Mouse (Mus musculus) heart, embryonic 13.5 days (tissue): ENCODE measurements around the gene Slc27a1. TPM values are rescaled to one million over a fixed set of nuclear protein-coding genes. Genes with fewer than 3 reads are reported as not detected.

ENCODE experiments used
- ATAC-seq: fragments of 200-750 bp; cut with Nextera tagmentation; 2 replicates; pipeline ENCODE4 v1.8.0; 2017; ENCODE audit warnings: moderate TSS enrichment; ENCODE audit not compliant: insufficient number of reproducible peaks, low FRiP score, low TSS enrichment; ENCODE audit errors: extremely low read depth
- H3K27ac ChIP-seq: fragments of 300-500 bp; sonication (generic); replicated peaks from 2 replicates; pipeline ENCODE4 v1.5.1; 2015; ENCODE audit warnings: moderate library complexity, mild to moderate bottlenecking, inconsistent platforms
- H3K27me3 ChIP-seq: fragments of 300-500 bp; sonication (generic); replicated peaks from 2 replicates; pipeline ENCODE4 v1.6.1; 2015; ENCODE audit warnings: mild to moderate bottlenecking, inconsistent platforms
- H3K36me3 ChIP-seq: fragments of 300-500 bp; sonication (generic); 2 replicates; pipeline ENCODE4 v1.6.1; 2015; ENCODE audit warnings: mild to moderate bottlenecking, inconsistent platforms
- H3K4me1 ChIP-seq: fragments of 300-500 bp; sonication (generic); 2 replicates; pipeline ENCODE4 v1.6.1; 2015; ENCODE audit warnings: inconsistent platforms
- H3K4me2 ChIP-seq: fragments of 300-500 bp; sonication (generic); 2 replicates; pipeline ENCODE4 v1.6.1; 2015; ENCODE audit warnings: inconsistent platforms, mild to moderate bottlenecking, moderate library complexity
- H3K4me3 ChIP-seq: fragments of 300-500 bp; sonication (generic); 2 replicates; pipeline ENCODE4 v1.5.1; 2015; ENCODE audit warnings: moderate library complexity, mild to moderate bottlenecking, inconsistent platforms
- H3K9ac ChIP-seq: fragments of 300-500 bp; sonication (generic); 2 replicates; pipeline ENCODE4 v1.6.1; 2015; ENCODE audit warnings: inconsistent platforms, mild to moderate bottlenecking, moderate library complexity
- H3K9me3 ChIP-seq: fragments of 300-500 bp; sonication (generic); 2 replicates; pipeline ENCODE4 v1.6.1; 2016; ENCODE audit warnings: inconsistent platforms
- WGBS: fragments of 180-500 bp; shearing (Covaris S2); methylation state at CpG from one replicate; pipeline ENCODE4 v1.1.7; 2015; ENCODE audit warnings: mixed read lengths; 5-methylcytosine and 5-hydroxymethylcytosine counted together
- polyA plus RNA-seq: library from polyadenylated mRNA; unstranded; fragments of >200 nt; fragmentation: Nextera tagmentation; extraction: Ambion mirVana; gene quantifications from 2 replicates; pipeline ENCODE4 v1.2.1, GENCODE M21; 2015

The Slc27a1 gene
- polyA plus RNA-seq, 1 experiment from 2014 or later: 18.2 TPM

- Histone ChIP-seq H3K4me3 (peak overlapping the region; percentile 61), H3K27ac (peak overlapping the region; percentile 40; the same call in 1 of the 2 replicates), H3K9ac (peak overlapping the region; percentile 85), H3K36me3 (no peaks in the 10 kb centered on the region), H3K4me1 (peaks cover 37% of the 10 kb centered on the region), H3K9me3 (no peaks in the 10 kb centered on the region), H3K4me2 (peak overlapping the region; percentile 89), H3K27me3 (peaks cover 41% of the 10 kb centered on the region)
- ATAC-seq: peak; percentile 71
- under 1% methylated on average over 51 of the region's 51 CpGs for WGBS
These were observed 946 bp downstream of the Slc27a1 start for GRCm38 (mm10) chr8:71569366-71570290.

- Histone ChIP-seq H3K4me1 (peaks cover 40% of the 10 kb centered on the region), H3K9me3 (no peaks in the 10 kb centered on the region), H3K4me3 (peak overlapping the region; percentile 61), H3K9ac (peak overlapping the region; percentile 85), H3K27me3 (peaks cover 37% of the 10 kb centered on the region), H3K27ac (peak overlapping the region; percentile 40), H3K4me2 (peak overlapping the region; percentile 89), H3K36me3 (no peaks in the 10 kb centered on the region)
- peak; percentile 74 for ATAC-seq
- WGBS: under 1% methylated on average over 41 of the region's 41 CpGs
These were observed 1.7 kb downstream of the Slc27a1 start for GRCm38 (mm10) chr8:71570291-71570954.

GRCm38 (mm10) chr8:71572077-71572476 lies 3.4 kb downstream of the Slc27a1 start:
- H3K9me3 ChIP-seq: no peaks in the 10 kb centered on the region

GRCm38 (mm10) chr8:71572847-71573633 lies 4.4 kb downstream of the Slc27a1 start:
- ATAC-seq: no peak
- H3K9me3 ChIP-seq: no peaks in the 10 kb centered on the region
- peak overlapping the region; percentile 25 for H3K9ac ChIP-seq
- H3K27me3 ChIP-seq: peaks cover 13% of the 10 kb centered on the region
- no peak overlapping the region for H3K4me2 ChIP-seq
- no peak overlapping the region for H3K4me3 ChIP-seq
- 0 out of 2 replicates have a peak overlapping the region, but pooled peaks have one; percentile 7 for H3K27ac ChIP-seq
- no peaks in the 10 kb centered on the region for H3K36me3 ChIP-seq
- WGBS: 64% methylated on average over 9 of the region's 9 CpGs
- peaks cover 40% of the 10 kb centered on the region for H3K4me1 ChIP-seq

More at GRCm38 (mm10) chr8:71572077-71572476, 3.4 kb downstream of the Slc27a1 start:
- no peak overlapping the region for H3K4me2 ChIP-seq
- H3K4me3 ChIP-seq: no peak overlapping the region
- H3K36me3 ChIP-seq: no peaks in the 10 kb centered on the region
- H3K4me1 ChIP-seq: peaks cover 40% of the 10 kb centered on the region
- ATAC-seq: no peak
- H3K9ac ChIP-seq: no peak overlapping the region
- H3K27me3 ChIP-seq: peaks cover 23% of the 10 kb centered on the region
- WGBS: 77% methylated on average over 2 of the region's 2 CpGs
- no peak overlapping the region for H3K27ac ChIP-seq

- Histone ChIP-seq H3K9ac (no peak overlapping the region), H3K4me3 (no peak overlapping the region), H3K27me3 (no peaks in the 10 kb centered on the region), H3K27ac (no peak overlapping the region), H3K9me3 (no peaks in the 10 kb centered on the region), H3K4me1 (peaks cover 28% of the 10 kb centered on the region), H3K4me2 (no peak overlapping the region), H3K36me3 (no peaks in the 10 kb centered on the region)
- WGBS: 61% methylated on average over 7 of the region's 7 CpGs
- ATAC-seq: no peak
These were observed 5.7 kb downstream of the Slc27a1 start for GRCm38 (mm10) chr8:71574426-71574825.

GRCm38 (mm10) chr8:71575020-71575419 lies 6.3 kb downstream of the Slc27a1 start:
- Histone ChIP-seq H3K27ac (no peak overlapping the region), H3K36me3 (no peaks in the 10 kb centered on the region), H3K9ac (no peak overlapping the region), H3K9me3 (no peaks in the 10 kb centered on the region), H3K27me3 (no peaks in the 10 kb centered on the region), H3K4me2 (no peak overlapping the region), H3K4me3 (no peak overlapping the region), H3K4me1 (peaks cover 25% of the 10 kb centered on the region)
- no peak for ATAC-seq
- WGBS: 44% methylated on average over 1 of the region's 1 CpGs

GRCm38 (mm10) chr8:71577856-71578387 lies 9.2 kb downstream of the Slc27a1 start:
- ATAC-seq: no peak
- H3K27ac ChIP-seq: no peak overlapping the region
- H3K36me3 ChIP-seq: peaks cover 5% of the 10 kb centered on the region; the same call in 1 of the 2 replicates
- WGBS: 53% methylated on average over 4 of the region's 4 CpGs
- no peak overlapping the region for H3K4me3 ChIP-seq
- no peak overlapping the region for H3K9ac ChIP-seq
- H3K9me3 ChIP-seq: no peaks in the 10 kb centered on the region
- H3K27me3 ChIP-seq: no peaks in the 10 kb centered on the region
- no peak overlapping the region for H3K4me2 ChIP-seq
- peaks cover 8% of the 10 kb centered on the region for H3K4me1 ChIP-seq

- Histone ChIP-seq H3K4me2 (no peak overlapping the region), H3K27ac (no peak overlapping the region), H3K4me1 (0 out of 2 replicates have a peak, but pooled peaks cover 4% of the 10 kb centered on the region), H3K9ac (no peak overlapping the region), H3K4me3 (no peak overlapping the region), H3K27me3 (0 out of 2 replicates have a peak, but pooled peaks cover 6% of the 10 kb centered on the region), H3K9me3 (no peaks in the 10 kb centered on the region), H3K36me3 (peaks cover 6% of the 10 kb centered on the region)
- whole genome bisulfite sequencing: 60% methylated on average over 1 of the region's 1 CpGs
- ATAC-seq: no peak
These were observed 10.3 kb downstream of the Slc27a1 start for GRCm38 (mm10) chr8:71579009-71579408.

- Histone ChIP-seq H3K4me2 (no peak overlapping the region), H3K9me3 (no peaks in the 10 kb centered on the region), H3K36me3 (peaks cover 10% of the 10 kb centered on the region), H3K27me3 (0 out of 2 replicates have a peak, but pooled peaks cover 6% of the 10 kb centered on the region), H3K4me3 (no peak overlapping the region), H3K27ac (no peak overlapping the region), H3K4me1 (0 out of 2 replicates have a peak, but pooled peaks cover 4% of the 10 kb centered on the region), H3K9ac (no peak overlapping the region)
- WGBS: 83% methylated on average over 14 of the region's 14 CpGs
- ATAC-seq: no peak
These were observed 10.8 kb downstream of the Slc27a1 start for GRCm38 (mm10) chr8:71579476-71579875.

GRCm38 (mm10) chr8:71580201-71580600 lies 11.5 kb downstream of the Slc27a1 start:
- Histone ChIP-seq H3K4me1 (0 out of 2 replicates have a peak, but pooled peaks cover under 1% of the 10 kb centered on the region), H3K27me3 (0 out of 2 replicates have a peak, but pooled peaks cover 6% of the 10 kb centered on the region), H3K9ac (no peak overlapping the region), H3K4me3 (no peak overlapping the region), H3K27ac (no peak overlapping the region), H3K36me3 (peaks cover 17% of the 10 kb centered on the region), H3K9me3 (no peaks in the 10 kb centered on the region), H3K4me2 (no peak overlapping the region)
- no peak for ATAC-seq
- WGBS: 56% methylated on average over 9 of the region's 9 CpGs
